ENCODE assay signal across 13 mouse cellular contexts in genomic region chr1:36635826-36636485, GRCm38 (mm10). TPM values are rescaled to one million over a fixed set of nuclear protein-coding genes. Genes with fewer than 3 reads are reported as not detected.
DNase-seq lines count a peak whose midpoint lies in the region; ATAC-seq lines count a peak whose summit lies in the region.
"Had no signal": no experiment of that assay in that cellular context is flagged by ENCODE, and none has a peak within 500 bp of the region (broad histone marks: within the 10 kb centered on the region; RNA-seq: fewer than 3 reads in every experiment).

No protein-coding gene starts in this region.

- H3K4me1 ChIP-seq in forebrain, embryonic 13.5 days: peaks cover 21% of the 10 kb centered on the region
- H3K4me1 ChIP-seq in forebrain, embryonic 10.5 days: peaks cover 40% of the 10 kb centered on the region
- peaks cover 23% of the 10 kb centered on the region for H3K4me1 ChIP-seq in hindbrain, embryonic 15.5 days (replicated peaks)
- H3K4me1 ChIP-seq in hindbrain, embryonic 14.5 days (replicated peaks; ENCODE audit: control insufficient read depth, insufficient read depth, low read length): 0 out of 2 replicates have a peak, but pooled peaks cover 5% of the 10 kb centered on the region

- H3K4me3 ChIP-seq in forebrain, embryonic 13.5 days: no peak overlapping the region
- no peak overlapping the region for H3K4me3 ChIP-seq in forebrain, embryonic 10.5 days
- no peak overlapping the region for H3K4me3 ChIP-seq in hindbrain, embryonic 15.5 days
- H3K4me3 ChIP-seq in hindbrain, embryonic 14.5 days (replicated peaks; ENCODE audit: low read length): no peak overlapping the region
- H3K4me3 ChIP-seq: liver, embryonic 15.5 days; megakaryocyte, embryonic 14.5 days had no signal

- no peaks in the 10 kb centered on the region for H3K9me3 ChIP-seq in forebrain, embryonic 13.5 days (replicated peaks)
- no peaks in the 10 kb centered on the region for H3K9me3 ChIP-seq in forebrain, embryonic 10.5 days
- no peaks in the 10 kb centered on the region for H3K9me3 ChIP-seq in hindbrain, embryonic 15.5 days
- no peaks in the 10 kb centered on the region for H3K9me3 ChIP-seq in hindbrain, embryonic 14.5 days (ENCODE audit: control insufficient read depth, low read length)
- H3K9me3 ChIP-seq: liver, embryonic 15.5 days; megakaryocyte, embryonic 14.5 days had no signal

- no peaks in the 10 kb centered on the region for H3K27me3 ChIP-seq in forebrain, embryonic 13.5 days
- H3K27me3 ChIP-seq in forebrain, embryonic 10.5 days (ENCODE audit: poor library complexity, severe bottlenecking): no peaks in the 10 kb centered on the region
- H3K27me3 ChIP-seq in hindbrain, embryonic 15.5 days: no peaks in the 10 kb centered on the region
- H3K27me3 ChIP-seq in hindbrain, embryonic 14.5 days (ENCODE audit: control insufficient read depth, insufficient read depth, low read length): no peaks in the 10 kb centered on the region

- H3K9ac ChIP-seq in forebrain, embryonic 13.5 days: no peak overlapping the region; the same call in 1 of the 2 replicates
- H3K9ac ChIP-seq in hindbrain, embryonic 15.5 days: no peak overlapping the region
- H3K9ac ChIP-seq in hindbrain, embryonic 14.5 days: no peak overlapping the region
- H3K9ac ChIP-seq: liver, embryonic 15.5 days had no signal

- H3K4me2 ChIP-seq in forebrain, embryonic 13.5 days: no peak overlapping the region
- H3K4me2 ChIP-seq in hindbrain, embryonic 15.5 days: no peak overlapping the region
- H3K4me2 ChIP-seq in hindbrain, embryonic 14.5 days (replicated peaks): no peak overlapping the region
- H3K4me2 ChIP-seq: liver, embryonic 15.5 days had no signal

- H3K36me3 ChIP-seq in forebrain, embryonic 13.5 days (ENCODE audit: poor library complexity, severe bottlenecking): no peaks in the 10 kb centered on the region
- H3K36me3 ChIP-seq in forebrain, embryonic 10.5 days (replicated peaks): no peaks in the 10 kb centered on the region
- H3K36me3 ChIP-seq in hindbrain, embryonic 15.5 days: no peaks in the 10 kb centered on the region
- H3K36me3 ChIP-seq in hindbrain, embryonic 14.5 days (replicated peaks; ENCODE audit: control insufficient read depth, insufficient read depth): no peaks in the 10 kb centered on the region
- H3K36me3 ChIP-seq: liver, embryonic 15.5 days had no signal

- 75% methylated on average over 2 of the region's 2 CpGs for WGBS in forebrain, embryonic 13.5 days
- WGBS in forebrain, embryonic 10.5 days: 82% methylated on average over 2 of the region's 2 CpGs
- WGBS in hindbrain, embryonic 15.5 days: 66% methylated on average over 2 of the region's 2 CpGs
- WGBS in hindbrain, embryonic 14.5 days: 74% methylated on average over 2 of the region's 2 CpGs

- H3K27ac ChIP-seq in forebrain, embryonic 13.5 days: peak overlapping the region; percentile 69
- no peak overlapping the region for H3K27ac ChIP-seq in forebrain, embryonic 10.5 days
- H3K27ac ChIP-seq in hindbrain, embryonic 15.5 days (replicated peaks): peak overlapping the region; percentile 51; the same call in 1 of the 2 replicates
- H3K27ac ChIP-seq in hindbrain, embryonic 14.5 days: no peak overlapping the region; the same call in 1 of the 2 replicates
- H3K27ac ChIP-seq: liver, embryonic 15.5 days had no signal

- 0 out of 2 replicates have a peak, but pooled peaks have one; percentile 11 for ATAC-seq in forebrain, embryonic 13.5 days
- no peak for ATAC-seq in hindbrain, embryonic 15.5 days (ENCODE audit: low FRiP score, low read depth)
- ATAC-seq in hindbrain, embryonic 14.5 days (ENCODE audit: low FRiP score): no peak
- ATAC-seq in megakaryocyte-erythroid progenitor cell, adult 5-6 weeks (replicated peaks; ENCODE audit: low FRiP score, low TSS enrichment, poor library complexity, severe bottlenecking): no peak
- no peak for ATAC-seq in frontal cortex, adult (ENCODE audit: low TSS enrichment)

- DNase-seq in forebrain, embryonic 10.5 days (ENCODE audit: extremely low spot score, low spot score): no peak
- no peak for DNase-seq in hindbrain, embryonic 14.5 days (ENCODE audit: low spot score)
- peak; percentile 77 for DNase-seq in adipocyte (ENCODE audit: low spot score)
- DNase-seq in cerebellum, postnatal 14 days: peak; percentile 68 to 80
- DNase-seq: embryo, embryonic 11 days; kidney, adult 11 months; spleen, adult 18-20 months had no signal

RNA-seq across cellular contexts. Expression of gene Fam178b, which starts 47.0 kb away (rescaled TPM):
- polyA plus RNA-seq in forebrain, embryonic 13.5 days (2015; fragmentation: Nextera tagmentation; extraction: Ambion mirVana): 0.34 and 0.45 TPM in 2 replicates
- polyA plus RNA-seq in forebrain, embryonic 10.5 days (2016; fragmentation: Nextera tagmentation; extraction: Ambion mirVana): 0.42 and 0.79 TPM in 2 replicates
- 0.34 TPM in 1 of 2 replicates, not detected in the other for polyA plus RNA-seq in hindbrain, embryonic 15.5 days (2015; fragmentation: Nextera tagmentation; extraction: Ambion mirVana)
- polyA plus RNA-seq in hindbrain, embryonic 14.5 days (2014; fragmentation: Nextera tagmentation; extraction: Ambion mirVana): not detected in 2 replicates
- not detected in 2 replicates for total RNA-seq in megakaryocyte-erythroid progenitor cell, adult 5-6 weeks (2014; fragmentation: Nextera tagmentation)
- not detected in 2 replicates for total RNA-seq in megakaryocyte-erythroid progenitor cell, adult 5-6 weeks (2017)

RNA-seq across cellular contexts. Expression of gene Cox5b, which starts 55.3 kb away (rescaled TPM):
- 555 and 572 TPM in 2 replicates for polyA plus RNA-seq in forebrain, embryonic 13.5 days (2015; fragmentation: Nextera tagmentation; extraction: Ambion mirVana)
- polyA plus RNA-seq in forebrain, embryonic 10.5 days (2016; fragmentation: Nextera tagmentation; extraction: Ambion mirVana): 496 and 519 TPM in 2 replicates
- polyA plus RNA-seq in hindbrain, embryonic 15.5 days (2015; fragmentation: Nextera tagmentation; extraction: Ambion mirVana): 713 and 784 TPM in 2 replicates
- 772 and 811 TPM in 2 replicates for polyA plus RNA-seq in hindbrain, embryonic 14.5 days (2014; fragmentation: Nextera tagmentation; extraction: Ambion mirVana)
- 728 and 806 TPM in 2 replicates for total RNA-seq in megakaryocyte-erythroid progenitor cell, adult 5-6 weeks (2014; fragmentation: Nextera tagmentation)
- total RNA-seq in megakaryocyte-erythroid progenitor cell, adult 5-6 weeks (2017): 1,234 and 1,237 TPM in 2 replicates

Comparison
In these comparisons a context has a peak if more than half of its experiments do, and no peak if none do; other contexts are left out.
1. H3K27ac ChIP-seq: peak in forebrain, embryonic 13.5 days (single experiment) and hindbrain, embryonic 15.5 days (single experiment); none in forebrain, embryonic 10.5 days (single experiment) and hindbrain, embryonic 14.5 days (single experiment).
2. DNase-seq: peak in adipocyte (single experiment) and cerebellum, postnatal 14 days (2 of 2); none in forebrain, embryonic 10.5 days (single experiment) and hindbrain, embryonic 14.5 days (single experiment).